Mouse (Mus musculus): ENCODE results near the gene Cep19.

DNA sequence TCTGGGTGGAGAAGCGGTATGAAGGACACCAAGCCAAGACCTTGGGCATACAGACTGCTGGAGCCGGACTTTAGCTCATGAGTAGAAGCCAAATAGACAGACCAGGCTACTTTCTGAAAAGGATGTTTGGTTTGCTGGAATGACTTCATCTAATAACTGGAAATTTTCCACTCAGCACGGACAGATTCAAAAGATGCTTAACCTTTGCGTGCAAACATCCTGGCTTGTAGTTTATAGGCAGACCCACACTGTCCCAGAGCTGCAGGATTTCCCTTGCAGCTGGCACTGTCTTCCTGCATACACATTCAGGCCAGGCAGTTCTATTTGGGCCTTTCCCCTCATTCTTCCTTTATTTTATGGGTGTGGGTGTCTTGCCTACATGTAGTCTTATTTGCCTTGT, 27.4 kb downstream of the Cep19 start:
- TF ChIP-seq CTCF (IDR thresholded peaks at IDR 0.05; ENCODE audit: low read depth, low read length): no peak
- TF ChIP-seq GATA1 (IDR thresholded peaks at IDR 0.05; ENCODE audit: borderline replicate concordance, low read length): no peak
- TF ChIP-seq POLR2AphosphoS5 (IDR thresholded peaks at IDR 0.05; ENCODE audit: insufficient replicate concordance, low read depth, low read length): no peak
- TF ChIP-seq GATA2 (IDR thresholded peaks at IDR 0.05; ENCODE audit: borderline replicate concordance, low read depth, low read length): no peak
- TF ChIP-seq TAL1 (conservative IDR thresholded peaks at IDR 0.05; ENCODE audit: low read depth, low read length): no peak
